Mouse (Mus musculus) bone marrow, adult 2 months (tissue): ENCODE measurements at regions not wholly inside any gene's neighbourhood (a gene's known extent, or its start where the extent isn't known, plus 50 kb on each side); places are given as distances from the start of the nearest gene placed in this dataset.
"Not testable (repeated sequence)": the region's sequence is repeated elsewhere in the genome, so short reads cannot be mapped to it uniquely, and the experiment has no call there.

Experiments used
- H3K27ac ChIP-seq: fragments of 200-500 bp; 2 replicates; pipeline ENCODE4 v1.5.1; 2012; ENCODE audit warnings: low read depth, mild to moderate bottlenecking, control low read depth, inconsistent platforms, low read length; ENCODE audit not compliant: control insufficient read depth, poor library complexity, insufficient read depth
- H3K4me1 ChIP-seq: fragments of 200-500 bp; 2 replicates; pipeline ENCODE4 v1.6.1; 2011; ENCODE audit warnings: low read length; ENCODE audit not compliant: control insufficient read depth, insufficient read depth
- H3K4me3 ChIP-seq: fragments of 200-500 bp; replicated peaks from 2 replicates; pipeline ENCODE3; 2011; ENCODE audit warnings: mild to moderate bottlenecking, low read depth, low read length, control low read depth; ENCODE audit not compliant: control insufficient read depth
- CTCF ChIP-seq: fragments of 200-500 bp; IDR thresholded peaks from 2 replicates; pipeline ENCODE4 v1.5.1; 2011; ENCODE audit warnings: low read length, control low read depth; ENCODE audit not compliant: control insufficient read depth, insufficient read depth
- POLR2A ChIP-seq: fragments of 200-500 bp; IDR thresholded peaks from 2 replicates; pipeline ENCODE4 v1.6.1; 2011; ENCODE audit warnings: low read depth, mild to moderate bottlenecking, control low read depth, low read length, borderline replicate concordance; ENCODE audit not compliant: control insufficient read depth
- WGBS: fragments of 180-500 bp; shearing (Covaris S2); methylation state at CpG from one replicate; pipeline ENCODE4 v1.1.7; 2018; 5-methylcytosine and 5-hydroxymethylcytosine counted together

GRCm38 (mm10) chr14:74306717-74307307 is 333.8 kb upstream of the Htr2a start:
- Histone ChIP-seq H3K4me1 (no peaks in the 10 kb centered on the region), H3K27ac (no peak overlapping the region), H3K4me3 (no peak overlapping the region)
- 87% methylated on average over 16 of the region's 16 CpGs for WGBS
- TF ChIP-seq POLR2A (no peak), CTCF (no peak)

GRCm38 (mm10) chr14:74309451-74309850 is 331.2 kb upstream of the Htr2a start:
- H3K4me1 ChIP-seq, H3K27ac ChIP-seq, H3K4me3 ChIP-seq: not testable (repeated sequence)
- 85% methylated on average over 2 of the region's 2 CpGs for WGBS

GRCm38 (mm10) chr14:74327291-74327690 is 313.3 kb upstream of the Htr2a start:
- no peak overlapping the region for H3K27ac ChIP-seq
- WGBS, result 60% methylated on average over 1 of the region's 1 CpGs
- H3K4me1 ChIP-seq, result no peaks in the 10 kb centered on the region; the same call in 1 of the 2 replicates
- TF ChIP-seq POLR2A, result no peak
- no peak for TF ChIP-seq CTCF
- H3K4me3 ChIP-seq, result no peak overlapping the region

GRCm38 (mm10) chr14:74350751-74351150 is 289.9 kb upstream of the Htr2a start:
- TF ChIP-seq CTCF (no peak), POLR2A (no peak)
- H3K27ac ChIP-seq, result no peak overlapping the region
- no peaks in the 10 kb centered on the region for H3K4me1 ChIP-seq
- no peak overlapping the region for H3K4me3 ChIP-seq

GRCm38 (mm10) chr14:74352286-74352685 is 288.4 kb upstream of the Htr2a start:
- TF ChIP-seq CTCF (no peak), POLR2A (no peak)
- H3K4me3 ChIP-seq, result no peak overlapping the region
- WGBS, result 38% methylated on average over 1 of the region's 1 CpGs
- H3K27ac ChIP-seq, result no peak overlapping the region
- no peaks in the 10 kb centered on the region for H3K4me1 ChIP-seq

- Histone ChIP-seq H3K4me3 (no peak overlapping the region), H3K4me1 (no peaks in the 10 kb centered on the region), H3K27ac (no peak overlapping the region)
- no peak for TF ChIP-seq POLR2A
- TF ChIP-seq CTCF, result no peak
- WGBS, result 44% methylated on average over 5 of the region's 5 CpGs
These were observed 281.8 kb upstream of the Htr2a start for GRCm38 (mm10) chr14:74358730-74359444.

GRCm38 (mm10) chr14:74359663-74360552 is 280.7 kb upstream of the Htr2a start:
- TF ChIP-seq POLR2A, result no peak
- TF ChIP-seq CTCF, result no peak
- H3K27ac ChIP-seq, result no peak overlapping the region
- 73% methylated on average over 12 of the region's 12 CpGs for WGBS
- H3K4me3 ChIP-seq, result no peak overlapping the region
- H3K4me1 ChIP-seq, result no peaks in the 10 kb centered on the region

GRCm38 (mm10) chr14:74384481-74384880 is 256.2 kb upstream of the Htr2a start:
- H3K27ac ChIP-seq, result no peak overlapping the region
- TF ChIP-seq CTCF (no peak), POLR2A (no peak)
- 73% methylated on average over 7 of the region's 7 CpGs for WGBS
- no peak overlapping the region for H3K4me3 ChIP-seq
- no peaks in the 10 kb centered on the region for H3K4me1 ChIP-seq

GRCm38 (mm10) chr14:74392419-74392818 is 248.2 kb upstream of the Htr2a start:
- no peak overlapping the region for H3K27ac ChIP-seq
- no peaks in the 10 kb centered on the region for H3K4me1 ChIP-seq
- H3K4me3 ChIP-seq, result no peak overlapping the region
- WGBS, result 82% methylated on average over 2 of the region's 2 CpGs
- no peak for TF ChIP-seq CTCF
- no peak for TF ChIP-seq POLR2A
